Mouse (Mus musculus) T-helper 1 cell (primary cell): Measurements from ENCODE around the gene Sp6.

Experiments
- in situ Hi-C: fragments of 300-600 bp; cut with MboI, MseI; formaldehyde crosslinking; loops from one replicate; pipeline ENCODE4 v1.15.1; 2025; ENCODE audit warnings: high pct_unique_total_duplicates

Sp6 gene

GRCm38 (mm10) chr11:97050944-97051586 lies 37.9 kb downstream of the Sp6 start:
- in situ Hi-C loops = no loop called here

GRCm38 (mm10) chr11:97052219-97052646 lies 39.0 kb downstream of the Sp6 start:
- in situ Hi-C loops = no loop called here

- in situ Hi-C loops = no loop called here
Measured at GRCm38 (mm10) chr11:97063274-97063920, 50.2 kb downstream of the Sp6 start.

- in situ Hi-C loops = no loop called here
Measured at GRCm38 (mm10) chr11:97063921-97064295, 50.7 kb downstream of the Sp6 start.

- in situ Hi-C loops = no loop called here
Measured at GRCm38 (mm10) chr11:97065538-97066295, 52.5 kb downstream of the Sp6 start.

- in situ Hi-C loops = no loop called here
Measured at GRCm38 (mm10) chr11:97066656-97067360, 53.6 kb downstream of the Sp6 start.

- in situ Hi-C loops = no loop called here
Measured at GRCm38 (mm10) chr11:97069333-97069732, 56.1 kb downstream of the Sp6 start.

- in situ Hi-C loops = no loop called here
Measured at GRCm38 (mm10) chr11:97069770-97070169, 56.6 kb downstream of the Sp6 start.

GRCm38 (mm10) chr11:97071129-97071528 lies 57.9 kb downstream of the Sp6 start:
- in situ Hi-C loops = no loop called here

GRCm38 (mm10) chr11:97072533-97072932 lies 59.3 kb downstream of the Sp6 start:
- in situ Hi-C loops = no loop called here

- in situ Hi-C loops = no loop called here
Measured at GRCm38 (mm10) chr11:97074235-97074634, 61.0 kb downstream of the Sp6 start.
